Mouse (Mus musculus) heart, embryonic 11.5 days (tissue): ENCODE data around the gene Ppp2r3d. TPM values are rescaled to one million over a fixed set of nuclear protein-coding genes. Genes with fewer than 3 reads are reported as not detected.
A peak's percentile ranks its signal among the peaks of the same experiment; 100 is the strongest.
"Not testable (repeated sequence)": the region's sequence is repeated elsewhere in the genome, so short reads cannot be mapped to it uniquely, and the experiment has no call there.

ENCODE experiments used
- ATAC-seq: fragments of 200-750 bp; cut with Nextera tagmentation; replicated peaks from 2 replicates; pipeline ENCODE4 v1.8.0; 2017; ENCODE audit warnings: moderate library complexity; ENCODE audit not compliant: insufficient number of reproducible peaks, low FRiP score, low TSS enrichment
- H3K27ac ChIP-seq: fragments of 300-500 bp; sonication (generic); 2 replicates; pipeline ENCODE4 v1.5.1; 2014; ENCODE audit warnings: mild to moderate bottlenecking, low read depth, low read length
- H3K27me3 ChIP-seq: fragments of 300-500 bp; sonication (generic); 2 replicates; pipeline ENCODE4 v1.6.1; 2014; ENCODE audit warnings: mild to moderate bottlenecking, low read length, mixed read lengths; ENCODE audit not compliant: control insufficient read depth, insufficient read depth
- H3K36me3 ChIP-seq: fragments of 300-500 bp; sonication (generic); 2 replicates; pipeline ENCODE4 v1.6.1; 2014; ENCODE audit warnings: mild to moderate bottlenecking, low read length, moderate library complexity, mixed read lengths; ENCODE audit not compliant: control insufficient read depth, insufficient read depth
- H3K4me1 ChIP-seq: fragments of 300-500 bp; sonication (generic); 2 replicates; pipeline ENCODE4 v1.6.1; 2014; ENCODE audit warnings: low read length; ENCODE audit not compliant: control insufficient read depth, insufficient read depth
- H3K4me2 ChIP-seq: fragments of 300-500 bp; sonication (generic); 2 replicates; pipeline ENCODE4 v1.6.1; 2014; ENCODE audit warnings: mild to moderate bottlenecking, moderate library complexity
- H3K4me3 ChIP-seq: fragments of 300-500 bp; sonication (generic); 2 replicates; pipeline ENCODE4 v1.5.1; 2014; ENCODE audit warnings: low read depth, low read length
- H3K9ac ChIP-seq: fragments of 300-500 bp; sonication (generic); 2 replicates; pipeline ENCODE4 v1.6.1; 2014; ENCODE audit warnings: mild to moderate bottlenecking, low read depth, low read length, moderate library complexity
- H3K9me3 ChIP-seq: fragments of 300-500 bp; sonication (generic); replicated peaks from 2 replicates; pipeline ENCODE4 v1.6.1; 2016; ENCODE audit warnings: low read length; ENCODE audit not compliant: control insufficient read depth
- WGBS: fragments of 180-500 bp; shearing (Covaris S2); extraction: QIAGEN DNeasy Blood & Tissue Kit; methylation state at CpG from one replicate; pipeline ENCODE4 v1.1.7; 2014; ENCODE audit not compliant: insufficient replicate concordance; 5-methylcytosine and 5-hydroxymethylcytosine counted together
- polyA plus RNA-seq: library from polyadenylated mRNA; unstranded; fragments of >200 nt; fragmentation: Nextera tagmentation; extraction: Ambion mirVana; gene quantifications from 2 replicates; pipeline ENCODE4 v1.2.1, GENCODE M21; 2014

Gene Ppp2r3d
- 94.7 and 101 TPM in 2 replicates for polyA plus RNA-seq

- Histone ChIP-seq H3K9ac (no peak within 1 kb of the TSS), H3K27me3 (no peaks in the 10 kb centered on the region), H3K4me2 (no peak within 1 kb of the TSS), H3K36me3 (peaks cover 11% of the 10 kb centered on the region), H3K4me1 (no peaks in the 10 kb centered on the region), H3K9me3 (peaks cover 2% of the 10 kb centered on the region; the same call in 1 of the 2 replicates), H3K4me3 (no peak within 1 kb of the TSS), H3K27ac (no peak within 1 kb of the TSS)
- 94% methylated on average over 22 of the region's 22 CpGs for WGBS
- peak; percentile 42; the same call in 1 of the 2 replicates for ATAC-seq
These were observed at the start of gene Ppp2r3d for GRCm38 (mm10) chr9:124476096-124476902. Gene Ppp2r3d (minus strand): TSS chr9:124476898.

DNA sequence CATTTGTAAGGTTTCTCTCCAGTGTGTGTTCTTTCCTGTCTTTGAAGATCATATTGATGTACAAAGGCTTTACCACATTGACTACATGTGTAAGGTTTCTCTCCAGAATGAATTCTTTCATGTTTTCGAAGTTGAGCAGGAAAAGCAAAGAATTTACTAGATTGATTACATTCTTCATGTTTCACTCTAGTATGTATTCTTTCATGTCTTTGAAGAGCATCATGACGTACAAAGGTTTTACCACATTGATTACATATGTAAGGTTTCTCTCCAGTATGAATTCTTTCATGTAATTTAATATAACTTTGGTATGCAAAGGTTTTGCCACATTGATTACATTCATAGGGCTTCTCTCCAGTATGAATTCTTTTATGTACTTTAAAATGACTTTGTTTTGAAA lies 17.0 kb upstream of the Ppp2r3d start, which contains the start of gene Gm21836:
Gm21836 (minus strand) TSS at position 101 of the 400 bp plus-strand sequence.
- not testable (repeated sequence) for H3K4me2 ChIP-seq, H3K4me3 ChIP-seq, H3K27ac ChIP-seq, H3K27me3 ChIP-seq, ATAC-seq, H3K9ac ChIP-seq, H3K4me1 ChIP-seq, H3K36me3 ChIP-seq, H3K9me3 ChIP-seq
- WGBS, result 78% methylated on average over 2 of the region's 2 CpGs

GRCm38 (mm10) chr9:124480361-124480980 lies 3.8 kb upstream of the Ppp2r3d start:
- not testable (repeated sequence) for H3K4me3 ChIP-seq, H3K4me1 ChIP-seq, H3K27ac ChIP-seq, ATAC-seq, H3K9me3 ChIP-seq, H3K9ac ChIP-seq, H3K4me2 ChIP-seq, H3K27me3 ChIP-seq
- H3K36me3 ChIP-seq, result peaks cover 11% of the 10 kb centered on the region
- 47% methylated on average over 11 of the region's 15 CpGs for WGBS

DNA sequence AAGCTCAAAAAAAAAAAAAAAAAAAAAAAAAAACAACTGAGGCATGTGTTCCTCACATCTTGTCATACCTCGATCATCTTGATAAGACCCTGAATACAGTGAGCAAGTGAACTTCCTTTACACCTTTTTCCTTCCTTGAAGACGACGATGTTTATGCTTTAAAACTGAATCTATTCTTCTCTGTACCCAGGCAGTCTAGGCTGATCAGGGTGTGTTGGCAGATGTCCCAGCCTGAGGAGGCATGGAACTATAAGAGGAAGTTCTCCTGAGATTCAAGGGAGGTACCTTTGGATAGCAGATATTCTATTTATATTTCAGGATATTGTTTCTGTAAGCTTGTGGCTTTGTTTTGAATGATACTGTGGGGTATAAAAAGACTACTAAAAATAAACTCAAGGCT lies 1.4 kb upstream of the Ppp2r3d start:
- WGBS, result 69% methylated on average over 3 of the region's 3 CpGs
- Histone ChIP-seq H3K4me1 (no peaks in the 10 kb centered on the region), H3K36me3 (peaks cover 11% of the 10 kb centered on the region), H3K27ac (no peak overlapping the region), H3K27me3 (no peaks in the 10 kb centered on the region), H3K9ac (no peak overlapping the region), H3K9me3 (peaks cover 2% of the 10 kb centered on the region; the same call in 1 of the 2 replicates), H3K4me2 (no peak overlapping the region), H3K4me3 (no peak overlapping the region)
- no peak for ATAC-seq

DNA sequence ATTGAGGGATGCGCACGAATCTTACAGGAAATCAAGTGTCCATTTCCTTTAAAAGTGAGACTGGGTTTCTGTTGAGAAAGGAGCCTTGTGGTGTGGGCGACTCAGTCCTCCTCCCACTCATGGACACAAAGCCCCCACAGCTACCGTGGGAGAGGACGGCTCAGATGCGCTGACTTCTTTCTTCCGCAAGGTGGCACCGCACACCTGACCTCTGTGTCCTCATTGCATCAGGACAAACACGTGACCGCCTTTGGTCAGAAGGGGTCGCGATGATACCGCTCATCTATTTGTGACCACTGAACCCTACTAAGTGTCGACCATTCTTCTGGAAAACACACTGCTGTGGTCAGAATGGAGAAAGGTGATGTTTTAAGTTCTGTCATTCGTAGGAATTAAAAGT lies 1.0 kb downstream of the Ppp2r3d start:
- Histone ChIP-seq H3K9me3 (peaks cover 2% of the 10 kb centered on the region; the same call in 1 of the 2 replicates), H3K27me3 (no peaks in the 10 kb centered on the region), H3K4me1 (no peaks in the 10 kb centered on the region), H3K27ac (no peak overlapping the region), H3K4me3 (no peak overlapping the region), H3K9ac (no peak overlapping the region), H3K4me2 (no peak overlapping the region), H3K36me3 (peaks cover 11% of the 10 kb centered on the region)
- ATAC-seq, result no peak
- WGBS, result 82% methylated on average over 15 of the region's 15 CpGs

DNA sequence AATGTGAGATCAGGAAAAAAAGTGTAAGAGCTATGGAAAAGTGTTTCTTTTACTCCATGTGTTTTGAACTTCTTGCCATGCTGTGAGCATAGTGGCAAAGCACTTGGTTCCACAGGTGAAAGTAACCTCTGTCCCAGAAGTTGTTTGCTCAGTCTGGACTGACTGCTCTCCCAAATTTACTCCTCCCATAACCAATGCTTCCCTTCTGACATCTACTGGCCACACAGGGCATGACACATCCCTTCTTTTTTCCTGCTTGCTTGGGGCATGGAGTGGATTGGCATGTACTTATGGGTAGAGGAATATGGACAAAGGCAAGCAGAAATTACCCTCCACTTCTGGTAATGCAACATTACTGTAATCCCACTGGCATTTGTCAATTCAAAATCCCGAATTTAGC lies 20.1 kb downstream of the Ppp2r3d start:
- ATAC-seq, result no peak
- no peaks in the 10 kb centered on the region for H3K4me1 ChIP-seq
- H3K27ac ChIP-seq, result no peak overlapping the region
- no peaks in the 10 kb centered on the region for H3K9me3 ChIP-seq
- 2% methylated on average over 1 of the region's 1 CpGs for WGBS
- H3K4me2 ChIP-seq, result no peak overlapping the region
- no peaks in the 10 kb centered on the region for H3K36me3 ChIP-seq
- no peak overlapping the region for H3K4me3 ChIP-seq
- H3K9ac ChIP-seq, result no peak overlapping the region
- no peaks in the 10 kb centered on the region for H3K27me3 ChIP-seq

DNA sequence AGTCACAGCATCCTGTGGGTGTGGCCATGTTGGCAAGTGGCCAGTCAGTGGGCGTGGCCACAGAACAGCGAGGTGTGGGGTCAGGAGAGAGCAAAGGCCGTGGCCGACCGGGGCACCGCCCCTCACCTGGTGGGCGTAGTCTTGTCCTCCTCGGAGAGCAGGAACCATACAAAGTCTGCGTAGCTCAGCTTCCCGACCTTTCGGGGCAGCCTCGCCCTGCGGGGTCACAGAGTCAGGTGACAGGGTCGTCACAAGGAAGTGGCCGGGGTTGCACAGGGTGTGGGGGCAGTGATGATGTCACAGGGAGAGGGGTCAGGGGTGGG lies 34.2 kb downstream of the Ppp2r3d start:
- H3K4me3 ChIP-seq, result no peak overlapping the region
- no peaks in the 10 kb centered on the region for H3K4me1 ChIP-seq
- no peak for ATAC-seq
- peaks cover 25% of the 10 kb centered on the region for H3K9me3 ChIP-seq
- peaks cover 36% of the 10 kb centered on the region for H3K36me3 ChIP-seq
- no peaks in the 10 kb centered on the region for H3K27me3 ChIP-seq
- no peak overlapping the region for H3K27ac ChIP-seq
- over 99% methylated on average over 15 of the region's 15 CpGs for WGBS
- no peak overlapping the region for H3K4me2 ChIP-seq
- H3K9ac ChIP-seq, result no peak overlapping the region

GRCm38 (mm10) chr9:124441681-124442532 lies 34.8 kb downstream of the Ppp2r3d start:
- Histone ChIP-seq H3K9me3 (peaks cover 25% of the 10 kb centered on the region), H3K27ac (no peak overlapping the region), H3K36me3 (peaks cover 36% of the 10 kb centered on the region), H3K4me2 (no peak overlapping the region), H3K4me3 (no peak overlapping the region), H3K4me1 (no peaks in the 10 kb centered on the region), H3K9ac (no peak overlapping the region), H3K27me3 (no peaks in the 10 kb centered on the region)
- WGBS, result 97% methylated on average over 45 of the region's 45 CpGs
- peak; percentile 24; the same call in 1 of the 2 replicates for ATAC-seq
